Mouse (Mus musculus) T-cell, adult 2 months (primary cell): Measurements from ENCODE around the gene Tcea3.

Source experiments
- DNase-seq: peaks from one replicate; pipeline ENCODE4 v3.0.0; 2022; ENCODE audit warnings: low spot score

Tcea3 gene

DNA sequence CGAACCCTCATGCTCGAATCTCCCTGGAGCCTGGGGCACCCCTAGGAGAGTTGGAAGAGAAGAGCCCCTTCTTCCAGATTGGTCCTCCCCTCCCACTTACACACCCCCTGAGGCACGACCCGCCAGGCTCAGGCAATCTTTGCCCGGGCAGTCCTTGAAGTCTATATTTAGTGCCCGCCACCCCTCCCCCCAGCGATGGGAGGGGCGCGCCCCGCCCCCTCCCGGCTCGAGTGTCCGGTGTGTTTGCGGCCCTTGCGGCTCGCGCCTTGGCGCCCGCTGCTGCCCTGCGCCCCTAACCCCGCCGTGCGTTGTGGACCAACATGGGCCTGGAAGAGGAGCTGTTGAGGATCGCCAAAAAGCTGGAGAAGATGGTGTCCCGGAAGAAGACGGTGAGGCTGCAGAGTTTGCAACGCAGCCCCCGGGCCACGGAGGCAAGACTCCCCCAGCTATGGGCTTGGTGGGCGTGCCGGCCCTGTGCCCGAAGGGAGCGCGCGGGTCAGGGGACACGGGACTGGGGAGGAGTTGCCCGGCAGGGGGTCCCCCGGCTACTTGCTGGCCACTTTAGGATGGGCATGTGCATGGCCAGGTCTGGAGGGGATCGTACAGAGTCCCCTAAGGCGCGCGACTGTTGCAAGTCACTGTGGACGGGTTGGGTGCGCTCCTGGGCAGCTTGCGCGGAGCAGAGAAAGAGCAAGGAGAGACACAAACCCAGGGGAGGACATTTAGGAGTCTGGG, at the start of gene Tcea3:
Gene Tcea3 (plus strand): TSS at position 1 of the 735 bp plus-strand sequence.
- DNase-seq = peak; percentile 10

DNA sequence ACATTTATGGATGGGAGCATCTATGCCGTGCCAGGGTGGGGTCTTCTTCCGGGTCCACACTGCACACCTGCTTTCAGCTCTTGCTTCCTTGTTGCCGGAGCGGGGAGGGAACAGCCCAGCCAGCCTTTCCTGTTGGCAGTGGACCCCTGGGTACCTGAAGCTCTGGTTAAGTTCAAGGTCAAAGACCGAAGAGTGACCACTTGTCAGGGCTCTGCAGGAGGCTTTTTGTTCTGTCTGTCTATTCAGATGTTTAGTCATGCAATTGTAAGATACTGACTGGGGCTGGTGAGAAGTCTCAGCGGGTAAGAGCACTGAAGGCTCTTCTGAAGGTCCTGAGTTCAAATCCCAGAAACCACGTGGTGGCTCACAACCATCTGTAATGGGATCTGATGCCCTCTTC, 48.7 kb upstream of the Tcea3 start:
- no peak for DNase-seq

DNA sequence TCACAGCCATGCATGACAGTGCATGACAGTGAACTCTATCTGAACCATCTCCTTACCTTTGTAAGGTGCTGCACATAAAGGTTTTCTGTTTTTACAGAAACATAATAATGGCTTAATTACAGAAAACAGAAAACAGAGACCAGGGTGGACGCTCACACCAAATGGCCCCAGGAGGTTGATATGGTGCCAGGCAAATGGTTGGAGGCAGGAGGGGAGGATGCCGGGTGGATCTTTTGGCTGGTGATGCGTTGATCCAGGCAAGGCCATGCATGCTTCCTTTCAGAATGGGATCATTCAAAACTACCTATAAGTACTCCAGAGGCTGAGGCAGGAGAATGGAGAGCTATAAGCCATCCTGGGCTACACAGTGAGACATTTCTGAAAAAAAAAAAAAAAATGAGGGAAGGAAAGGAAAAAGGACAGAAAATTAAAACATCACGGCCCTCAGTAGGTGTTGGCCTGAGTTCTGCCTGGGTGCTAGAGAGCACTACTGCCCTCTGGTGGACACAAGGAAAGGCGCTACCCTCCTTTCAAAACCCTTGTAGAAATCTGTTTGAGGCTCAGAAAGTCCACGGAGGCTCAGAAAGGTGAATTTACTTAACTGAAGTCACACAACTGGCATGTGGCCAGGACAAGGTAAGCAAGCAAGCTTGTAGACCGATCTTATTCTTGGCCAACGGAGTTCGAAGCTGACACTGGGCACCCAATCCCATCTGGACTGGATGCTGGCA, 47.8 kb upstream of the Tcea3 start:
- DNase-seq = peak; percentile 59

DNA sequence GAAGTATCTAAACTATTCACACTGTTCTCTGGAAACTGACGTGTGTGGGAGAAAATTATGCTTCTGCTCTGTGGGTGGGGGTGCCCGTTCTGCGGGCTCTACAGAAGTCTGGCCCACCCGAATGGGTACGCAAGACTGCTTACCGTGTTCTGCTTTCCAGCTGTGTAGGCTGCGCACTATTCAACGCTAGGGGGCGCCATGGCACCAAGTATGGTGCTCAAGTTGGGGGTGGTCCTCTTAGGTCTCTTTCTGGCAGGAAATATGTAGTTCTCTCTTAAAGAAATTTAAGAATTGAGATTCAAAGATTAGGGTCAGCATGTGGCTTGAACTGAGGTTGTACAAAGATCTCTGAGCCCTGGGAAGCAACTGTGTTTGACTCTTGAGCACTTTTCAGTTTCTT, 45.0 kb upstream of the Tcea3 start:
- DNase-seq = peak; percentile 66

DNA sequence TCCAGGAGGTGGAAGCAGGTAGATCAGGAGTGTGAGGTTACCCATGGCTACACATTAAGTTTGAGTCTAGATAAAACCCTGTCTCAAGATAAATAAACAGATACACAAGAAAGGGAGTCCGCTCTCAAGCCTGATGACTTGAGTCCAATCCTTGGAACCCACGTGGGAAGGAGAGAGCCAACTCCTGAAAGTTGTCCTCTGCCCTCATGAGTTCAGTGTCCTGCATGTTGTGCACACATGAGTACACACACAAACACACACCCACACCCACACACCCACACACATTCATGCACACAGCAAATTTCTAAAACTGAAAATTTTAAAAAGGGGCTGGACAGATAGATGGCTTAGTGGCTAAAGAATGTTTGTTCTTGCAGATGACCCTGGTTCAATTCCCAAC, 42.8 kb upstream of the Tcea3 start:
- no peak for DNase-seq

DNA sequence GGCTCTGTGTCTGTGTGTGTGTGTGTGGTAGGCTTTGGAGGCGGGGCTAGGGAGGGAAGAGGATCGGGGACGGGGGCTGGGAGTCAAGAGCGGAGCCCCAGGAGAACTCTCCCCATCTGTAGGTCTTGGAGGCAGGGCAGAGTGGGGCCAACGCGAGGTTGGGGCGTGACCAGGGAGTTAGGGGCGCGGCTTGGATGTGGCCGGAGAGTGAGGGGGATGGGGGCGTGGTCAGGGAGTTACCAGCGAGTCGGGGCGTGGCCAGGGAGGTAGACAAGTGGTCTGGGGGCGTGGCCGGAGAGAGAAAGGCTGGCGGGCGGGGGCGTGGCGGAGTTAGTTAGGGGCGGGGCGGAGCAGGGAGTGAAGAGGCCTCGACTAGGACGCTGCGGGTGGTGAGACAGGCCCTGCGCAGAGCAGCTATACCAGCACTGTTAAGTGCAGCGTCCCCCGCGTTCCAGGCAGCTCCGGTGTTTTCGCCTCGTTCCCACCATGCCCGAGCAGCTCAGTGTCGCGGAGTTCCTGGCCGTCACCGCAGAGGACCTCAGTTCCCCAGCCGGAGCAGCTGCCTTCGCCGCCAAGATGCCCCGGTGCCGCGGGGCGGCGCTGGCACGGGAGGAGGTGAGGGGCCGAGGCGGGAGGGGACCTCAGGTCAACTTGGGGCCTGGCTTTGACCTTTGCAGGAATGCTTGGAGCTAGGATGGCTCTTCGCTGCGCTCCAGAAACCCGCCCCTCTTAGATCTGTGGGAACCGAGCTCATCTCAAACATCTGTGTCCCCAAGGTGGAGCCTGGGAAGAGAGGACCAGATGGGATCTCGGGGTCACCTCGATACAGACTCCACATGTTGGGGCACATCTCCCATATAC, 41.3 kb upstream of the Tcea3 start, which contains the start of gene Asap3:
Gene Asap3 (plus strand): TSS at position 333 of the 861 bp plus-strand sequence.
- peak; percentile 73 for DNase-seq

DNA sequence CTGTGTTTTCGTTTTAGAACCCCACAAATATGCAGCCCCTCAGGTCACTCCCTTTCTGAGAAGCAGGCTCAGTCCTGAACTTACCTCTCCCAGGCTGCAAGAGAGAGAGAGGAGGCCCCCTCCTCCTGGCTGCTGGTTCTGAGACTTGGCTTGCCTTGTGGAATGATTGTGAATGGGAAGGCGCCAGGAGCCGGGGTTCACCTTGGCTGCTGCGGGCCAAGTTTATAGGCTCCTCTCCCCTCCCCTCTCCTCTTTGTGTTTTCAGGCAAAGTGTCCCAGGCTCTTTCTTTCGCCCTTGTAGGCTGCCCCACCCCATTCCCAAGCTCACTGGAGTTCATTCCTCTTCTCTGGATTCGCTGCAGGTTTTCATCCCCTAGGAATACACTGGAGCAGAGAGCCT, 40.6 kb upstream of the Tcea3 start:
- no peak for DNase-seq

DNA sequence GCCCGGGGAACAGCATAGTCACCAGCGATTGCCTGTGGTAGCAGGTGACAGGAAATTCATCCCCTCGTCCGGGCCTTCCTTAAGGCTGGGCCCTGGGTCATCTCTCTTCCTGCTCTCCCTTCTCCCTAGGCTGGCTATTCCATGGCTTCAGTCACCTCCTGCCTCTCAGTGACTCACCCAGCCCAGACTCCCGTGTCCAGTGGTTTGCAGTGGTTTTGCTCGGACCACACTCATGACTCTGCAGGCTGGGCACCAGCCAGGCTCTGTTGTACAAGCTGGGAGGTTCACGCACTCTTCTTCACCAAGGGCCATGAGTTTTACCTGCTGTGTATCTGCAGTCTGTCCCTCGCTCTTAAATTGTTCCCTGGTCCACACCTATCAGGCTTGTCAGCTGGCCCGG, 36.6 kb upstream of the Tcea3 start:
- no peak for DNase-seq

DNA sequence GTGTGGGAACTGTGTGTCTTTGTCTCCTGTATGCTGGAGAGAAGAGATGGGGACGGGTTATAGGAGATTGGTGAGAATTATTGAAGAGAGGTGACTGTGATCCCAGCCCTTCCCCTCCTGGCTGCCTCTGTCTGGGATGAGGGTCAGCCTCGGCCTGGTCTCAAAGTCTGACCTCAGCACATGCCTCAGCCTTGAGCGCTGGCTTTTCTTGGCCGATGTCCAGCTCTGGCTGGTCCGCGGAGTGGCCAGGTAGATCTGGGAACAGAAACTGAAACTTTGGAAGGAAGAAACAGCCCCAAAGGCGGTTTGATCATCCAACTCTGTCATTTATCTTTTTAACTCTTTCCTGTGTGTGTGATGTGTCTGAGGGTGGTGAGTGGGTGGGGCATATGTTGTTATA, 33.9 kb upstream of the Tcea3 start:
- no peak for DNase-seq

DNA sequence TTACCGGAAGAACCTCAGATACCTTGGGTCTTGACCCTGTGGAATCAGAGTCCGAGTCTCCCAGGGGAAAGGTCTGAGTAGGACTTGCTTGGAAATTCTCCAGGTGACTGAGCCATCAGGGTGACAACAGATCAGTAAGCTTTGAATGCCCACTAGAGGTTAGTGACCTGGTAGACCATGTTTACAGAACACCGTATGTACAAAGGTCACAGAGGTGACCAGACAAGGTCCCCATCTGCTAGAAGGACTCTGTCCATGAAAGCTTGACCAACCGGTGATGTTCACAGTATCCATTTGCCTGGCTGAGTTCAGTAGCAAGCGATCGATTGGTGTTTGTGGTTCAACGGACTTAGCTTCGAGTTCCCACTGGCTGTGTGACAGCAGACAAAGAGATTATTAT, 32.7 kb upstream of the Tcea3 start:
- no peak for DNase-seq

DNA sequence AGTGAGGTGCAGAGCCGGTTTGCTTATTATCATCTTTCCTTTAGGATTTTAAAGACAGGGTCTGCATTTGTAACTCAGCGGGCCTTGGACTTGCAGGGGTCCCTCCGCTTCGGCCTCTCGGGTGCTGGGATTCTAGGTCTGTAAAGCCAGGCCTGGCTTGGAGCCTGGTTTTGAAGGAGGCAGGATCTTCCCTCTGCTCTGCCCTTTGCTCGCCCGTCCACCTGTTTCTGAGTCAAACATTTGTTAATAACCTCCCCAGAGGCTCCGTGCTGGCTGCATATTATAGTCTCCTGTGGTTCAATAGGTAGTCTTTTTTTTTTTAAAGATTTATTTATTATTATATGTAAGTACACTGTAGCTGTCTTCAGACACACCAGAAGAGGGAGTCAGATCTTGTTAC, 32.0 kb upstream of the Tcea3 start:
- no peak for DNase-seq

DNA sequence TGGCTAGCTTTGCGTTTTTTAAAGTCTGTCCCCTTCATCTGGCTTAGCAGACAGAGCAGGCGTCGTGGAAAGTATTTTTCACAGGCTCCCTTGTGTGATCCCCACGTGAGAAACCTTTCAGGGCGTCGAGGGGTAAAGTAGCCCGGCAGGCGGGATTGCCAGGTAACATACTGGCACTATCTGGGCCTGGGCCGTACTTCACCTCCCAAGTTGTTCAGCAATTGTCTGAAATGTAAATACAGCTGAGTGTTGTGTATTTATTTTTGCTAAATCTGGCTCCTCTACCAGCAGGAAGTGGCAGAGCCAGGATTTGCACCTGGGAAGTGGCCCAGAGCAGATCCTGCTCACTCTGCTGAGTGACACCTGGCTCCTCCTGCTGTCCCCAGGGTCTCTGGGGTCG, 30.5 kb upstream of the Tcea3 start:
- DNase-seq = no peak

DNA sequence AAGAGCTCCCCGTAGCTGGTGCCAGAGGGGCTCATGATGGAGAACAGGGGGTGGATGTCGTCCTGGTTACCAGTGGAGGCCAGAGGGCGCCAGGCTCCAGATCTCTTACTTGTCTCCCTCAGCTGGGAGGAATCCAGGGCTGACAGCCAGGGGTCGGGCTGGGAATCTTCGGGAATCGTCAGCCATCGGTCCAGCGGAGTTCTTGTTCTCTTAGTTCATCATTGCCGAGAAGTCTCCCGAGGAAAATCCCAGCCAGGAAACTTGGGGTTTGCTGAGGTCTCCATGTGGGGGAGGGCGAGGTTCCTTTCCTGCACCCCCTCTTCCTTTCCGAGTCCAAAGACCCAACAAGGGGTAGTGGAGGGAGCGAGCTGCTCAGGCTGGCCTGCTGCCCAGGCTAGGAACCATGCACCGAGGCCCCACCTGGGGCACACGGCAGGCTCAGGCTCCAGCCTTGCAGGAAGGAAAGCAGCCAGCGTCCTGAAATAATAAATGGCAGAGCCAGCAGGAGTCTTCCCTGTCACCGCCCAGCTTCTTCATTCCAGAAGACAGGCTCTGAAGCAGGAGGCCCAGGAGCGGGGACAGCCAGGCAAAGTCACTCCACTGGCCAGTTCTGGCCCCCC, 28.8 kb upstream of the Tcea3 start:
- DNase-seq = no peak

DNA sequence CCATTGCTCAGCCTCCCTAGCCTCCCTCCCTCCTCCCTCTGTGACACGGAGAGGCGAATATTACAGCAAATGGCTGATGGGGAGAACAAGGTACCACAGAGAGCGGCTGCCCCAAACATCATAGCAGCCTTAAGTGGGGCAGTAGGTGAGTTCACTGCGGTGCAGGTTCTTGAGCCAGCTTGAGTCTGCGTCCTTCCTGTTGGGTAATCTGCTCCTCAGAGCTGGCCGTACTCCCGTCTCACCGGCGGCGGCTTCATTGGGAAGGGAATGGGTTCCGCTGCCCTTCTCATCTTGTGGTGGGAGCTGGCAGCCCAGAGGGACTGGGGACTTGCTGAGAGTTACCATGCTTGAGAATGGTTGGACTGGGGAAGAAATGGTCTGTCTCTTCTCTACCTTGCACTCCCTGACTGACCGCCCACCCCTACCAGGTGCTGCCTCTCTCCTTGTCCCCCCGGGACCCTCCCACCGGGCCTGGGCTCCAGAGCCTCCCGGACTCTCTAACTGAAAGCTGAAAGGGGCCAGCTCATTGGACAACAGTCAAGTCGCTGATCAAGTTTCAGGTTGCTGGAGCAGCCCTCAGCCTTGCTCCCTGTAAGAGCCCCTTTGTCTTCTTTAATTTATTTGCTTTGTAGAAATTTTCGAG, 27.3 kb upstream of the Tcea3 start:
- DNase-seq = no peak

DNA sequence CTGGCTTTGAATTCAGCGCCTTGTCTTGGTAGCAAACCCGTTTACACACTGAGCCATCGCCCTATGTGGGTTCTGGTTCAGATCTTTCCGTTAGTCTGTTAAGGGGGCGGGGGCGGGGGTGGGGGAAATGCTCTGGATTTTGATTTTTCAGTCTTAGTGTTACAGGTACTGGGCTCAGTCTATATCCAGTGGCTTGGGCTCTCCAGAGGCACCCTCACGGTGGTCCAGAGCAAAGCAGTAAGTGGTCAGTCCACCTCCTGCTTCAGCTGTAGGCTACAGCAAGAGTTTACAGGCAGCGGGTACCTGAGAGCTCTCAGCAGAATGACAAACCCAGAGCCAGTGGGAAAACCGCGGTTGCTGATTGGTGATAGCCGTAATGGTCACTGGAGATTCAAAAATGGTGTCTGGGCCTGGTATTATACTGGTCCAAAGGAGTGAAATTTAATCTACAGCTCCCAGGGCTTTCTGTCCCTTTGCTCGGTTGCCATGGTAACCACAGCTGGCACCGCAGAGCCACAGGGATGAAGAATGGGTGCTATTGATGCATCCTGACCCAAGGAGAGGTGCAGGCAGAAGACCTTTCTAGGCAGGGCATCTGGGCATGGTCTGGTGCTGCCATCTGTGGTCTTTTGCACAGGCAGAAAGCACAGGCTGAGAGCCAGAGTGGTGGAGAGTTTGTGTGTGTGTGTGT, 23.8 kb upstream of the Tcea3 start:
- no peak for DNase-seq

DNA sequence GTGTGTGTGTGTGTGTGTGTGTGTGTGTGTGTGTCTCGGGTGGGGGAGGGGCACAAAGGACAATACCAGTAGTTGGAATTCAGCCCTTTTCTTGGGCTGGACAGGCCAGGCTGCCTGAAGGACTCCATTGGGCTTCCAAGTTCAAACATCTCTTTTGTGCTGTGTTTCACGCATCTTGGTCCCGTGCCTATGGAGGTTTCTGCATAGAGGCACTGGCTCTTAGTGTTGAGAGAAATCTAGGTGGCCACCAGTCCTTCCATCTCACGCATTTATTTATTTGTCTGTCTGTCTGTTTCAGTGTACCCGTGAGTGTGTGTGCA, 23.3 kb upstream of the Tcea3 start:
- DNase-seq = no peak

DNA sequence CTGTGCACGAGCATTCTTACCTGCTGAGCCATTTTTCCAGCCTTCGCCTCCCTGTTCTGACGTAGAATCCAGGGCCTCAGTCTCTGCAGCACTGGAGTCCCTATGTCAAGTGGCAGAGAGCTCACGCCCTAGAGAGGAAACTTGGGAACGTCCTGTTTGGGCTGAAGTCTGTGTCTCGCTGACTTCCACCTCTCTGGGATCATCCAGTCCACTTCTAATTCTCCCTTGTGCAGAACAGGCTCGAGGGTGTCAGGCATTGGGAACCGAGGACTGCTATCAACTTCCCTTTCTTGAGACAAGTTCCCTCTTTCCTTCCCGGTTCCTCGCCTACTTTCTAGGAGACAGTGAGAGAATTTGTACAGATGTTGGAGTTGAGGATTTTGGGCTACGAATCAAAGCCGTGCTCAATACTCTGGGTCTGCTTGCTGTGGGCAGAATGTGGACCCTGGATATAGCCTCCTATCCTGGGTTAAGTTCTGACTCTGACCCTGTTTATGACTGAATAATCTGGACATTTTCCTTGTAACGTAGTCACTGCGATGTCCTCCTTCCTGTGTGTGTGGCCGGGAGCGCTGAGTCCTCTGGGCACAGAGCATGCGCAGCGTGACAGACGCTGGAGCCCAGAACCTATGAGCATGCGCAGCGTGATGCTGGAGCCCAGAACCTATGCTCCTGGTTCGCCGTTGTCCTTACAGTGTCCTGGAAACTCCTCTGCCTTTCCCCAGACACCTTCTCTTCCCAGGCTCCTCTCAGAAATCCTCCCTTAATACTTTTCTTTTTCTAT, 22.7 kb upstream of the Tcea3 start:
- DNase-seq = no peak

DNA sequence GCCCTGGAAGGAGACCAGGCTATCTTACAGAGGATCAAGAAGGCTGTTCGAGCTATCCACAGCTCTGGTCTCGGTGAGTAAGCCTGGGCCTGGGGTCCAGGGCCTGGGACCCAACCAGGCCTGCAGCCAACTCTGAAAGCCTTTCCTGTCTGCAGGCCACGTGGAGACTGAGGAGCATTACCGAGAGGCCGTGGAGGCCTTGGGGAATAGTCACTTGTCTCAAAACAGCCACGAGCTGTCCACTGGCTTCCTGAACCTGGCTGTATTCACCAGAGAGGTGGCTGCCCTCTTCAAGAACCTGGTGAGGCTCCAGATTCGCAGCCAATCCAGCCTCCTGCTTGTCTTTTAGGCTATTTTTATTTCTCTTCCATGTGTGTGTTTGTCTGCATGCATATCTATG, 20.1 kb upstream of the Tcea3 start:
- DNase-seq = no peak

DNA sequence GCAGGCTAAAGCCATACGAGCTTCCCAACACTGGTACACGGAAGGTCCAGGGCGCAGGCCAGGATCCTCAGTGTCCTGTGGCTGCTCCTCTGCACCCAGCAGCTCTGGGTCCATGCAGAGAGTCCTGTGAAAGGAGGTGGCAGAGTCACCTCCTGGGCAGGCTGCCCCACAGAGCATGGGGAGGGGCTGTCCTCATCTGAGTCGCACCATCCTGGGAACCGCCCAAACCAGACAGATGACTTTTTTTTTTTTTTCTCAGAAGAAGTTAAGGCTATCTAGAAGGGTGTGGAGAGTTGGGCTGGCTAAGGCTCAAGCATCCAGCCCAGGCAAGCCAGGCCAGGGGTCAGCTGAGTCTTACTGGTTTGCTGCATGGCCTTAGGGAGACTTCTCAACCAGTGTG, 18.9 kb upstream of the Tcea3 start:
- DNase-seq = no peak

DNA sequence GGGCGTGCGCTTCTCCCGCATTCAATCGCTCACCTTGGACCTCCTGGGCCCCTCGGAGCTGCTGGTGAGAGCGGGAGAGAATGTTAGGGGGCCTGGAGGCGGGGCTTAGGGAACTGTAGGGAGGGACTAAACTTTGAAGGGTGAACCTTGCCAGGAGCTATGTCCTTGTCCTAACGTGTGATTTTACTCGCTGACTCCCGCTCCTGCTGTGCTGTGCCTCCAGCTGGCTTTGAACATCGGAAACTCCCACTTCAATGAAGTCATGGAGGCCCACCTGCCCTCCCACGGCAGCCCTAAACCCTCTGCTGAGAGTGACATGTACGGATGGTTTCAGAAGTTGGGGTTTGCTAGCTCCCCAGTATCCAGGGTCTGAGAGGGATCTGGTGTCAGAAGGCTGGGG, 8.9 kb upstream of the Tcea3 start:
- no peak for DNase-seq

DNA sequence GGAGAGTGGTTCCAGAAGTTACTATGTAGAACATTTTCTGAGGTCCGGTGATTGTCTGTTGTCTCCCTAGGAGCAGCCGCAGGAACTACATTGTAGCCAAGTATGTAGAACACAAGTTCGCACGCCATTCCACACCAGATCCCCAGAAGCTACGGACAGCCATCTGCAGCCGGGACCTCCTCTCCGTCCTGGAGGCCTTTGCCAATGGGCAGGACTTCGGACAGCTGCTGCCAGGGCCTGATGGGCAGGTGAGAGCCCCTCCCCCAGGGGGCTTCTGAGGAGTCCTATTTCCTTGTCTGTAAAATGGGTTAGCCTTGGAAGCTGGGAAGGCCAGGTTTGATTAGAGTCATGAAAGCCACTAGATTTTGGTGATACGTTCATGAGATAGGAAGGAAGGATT, 8.4 kb upstream of the Tcea3 start:
- no peak for DNase-seq
